Mouse (Mus musculus) B cell, adult (primary cell): ENCODE measurements around the gene Cdk5rap1. TPM values are rescaled to one million over a fixed set of nuclear protein-coding genes. Genes with fewer than 3 reads are reported as not detected.

Experiments used
- total RNA-seq: library from RNA; stranded (reverse); gene quantifications from 4 replicates; pipeline ENCODE4 v1.2.4, GENCODE M21; 2023; ENCODE audit not compliant: inconsistent age

Cdk5rap1 gene
- total RNA-seq = 11.2 to 15.6 TPM (median 12.6 TPM) in 4 replicates

DNA sequence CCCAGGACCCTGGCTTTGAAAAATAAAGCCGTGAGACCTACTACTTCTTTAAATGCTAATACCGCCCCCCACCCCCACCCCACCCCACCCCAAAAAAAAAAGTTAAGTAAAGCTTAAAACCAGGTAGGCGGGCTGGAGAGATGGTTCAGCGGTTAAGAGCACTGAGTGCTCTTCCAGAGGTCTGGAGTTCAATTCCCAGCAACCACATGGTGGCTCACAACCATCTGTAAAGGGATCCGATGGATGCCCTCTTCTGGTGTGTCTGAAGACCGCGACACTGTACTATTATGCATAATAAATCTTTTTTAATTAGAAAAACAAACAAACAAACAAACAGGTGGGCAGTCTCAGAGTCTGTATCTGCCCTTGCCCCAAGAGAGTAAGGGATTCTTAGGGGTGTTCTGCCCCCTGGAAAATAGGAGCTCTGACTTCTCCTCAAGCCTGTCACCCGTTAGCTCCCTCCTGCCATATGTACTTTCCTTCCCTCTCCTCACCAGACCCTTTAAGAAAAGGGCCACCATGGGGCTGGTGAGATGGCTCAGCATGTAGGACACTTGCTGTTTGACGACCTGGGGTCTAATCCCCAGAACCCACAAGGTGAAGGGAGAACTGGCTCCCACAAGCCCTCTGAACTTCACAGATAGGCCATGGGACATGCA, at the start of gene Cdk5rap1:
Gene Cdk5rap1 (minus strand): TSS at position 169 of the 659 bp plus-strand sequence.

DNA sequence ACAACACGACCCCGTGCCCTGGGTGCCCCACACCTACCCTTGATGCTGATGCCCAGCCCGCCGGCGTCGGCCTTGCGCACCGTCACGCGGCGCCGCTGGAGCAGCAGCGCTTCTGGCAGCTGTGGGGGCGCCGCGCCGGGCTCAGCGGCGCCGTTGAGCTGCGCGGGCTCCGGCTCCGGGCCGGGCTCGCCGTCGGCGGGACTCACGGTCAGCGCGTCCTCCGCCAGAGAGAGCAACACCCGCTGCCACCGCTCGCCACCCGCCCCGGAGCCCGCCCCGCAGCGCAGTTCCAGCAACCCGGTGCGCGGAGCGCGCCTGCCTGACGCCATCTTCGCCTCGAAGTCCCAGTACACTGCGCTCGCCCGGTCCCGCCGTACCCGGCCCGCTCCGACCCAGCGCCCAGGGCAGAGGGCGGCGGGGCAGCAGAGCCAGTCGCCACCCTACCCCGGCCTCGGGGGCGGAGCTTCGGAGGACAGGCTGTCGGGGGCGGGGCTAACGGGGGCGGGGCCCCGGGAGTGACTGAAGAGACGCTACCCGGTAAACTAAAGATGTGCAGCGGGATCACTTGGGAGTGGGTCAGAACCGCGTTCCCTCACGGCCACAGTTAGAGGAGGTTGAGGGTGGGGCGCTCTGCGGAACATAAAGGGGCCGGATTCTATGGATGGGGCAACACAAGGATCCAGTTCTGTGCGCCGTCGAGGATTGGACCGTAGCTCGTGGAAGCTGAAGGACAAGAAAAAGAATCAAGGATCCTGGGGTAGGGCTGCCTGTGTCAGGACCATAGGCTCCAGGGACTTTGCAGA, 35.0 kb upstream of the Cdk5rap1 start, which contains the start of gene Snta1:
Gene Snta1 (minus strand): TSS at position 457 of the 803 bp plus-strand sequence.

DNA sequence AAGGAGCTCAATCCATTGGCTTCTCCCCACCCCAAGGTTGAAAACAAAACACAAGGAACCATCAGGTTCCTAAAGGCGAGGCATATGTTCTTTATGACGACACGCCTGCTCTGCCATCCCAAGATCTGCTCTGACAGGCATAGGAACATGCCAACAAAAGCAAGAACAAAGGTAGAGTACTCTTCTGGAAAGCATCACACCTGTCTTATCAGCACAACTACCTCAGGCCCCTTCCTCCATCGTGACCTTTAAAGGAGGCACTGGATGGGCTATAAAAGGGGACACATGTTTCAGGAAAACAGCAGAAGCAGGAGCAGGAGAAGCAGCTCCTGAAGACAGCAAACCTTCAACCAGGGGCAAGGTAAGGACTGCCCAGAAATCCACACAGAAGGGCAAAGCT, 65.9 kb downstream of the Cdk5rap1 start, which contains the start of gene Bpifb9b:
Gene Bpifb9b (plus strand): TSS at position 301 of the 400 bp plus-strand sequence.

Other genes with a start within 250 kb of the Cdk5rap1 start
- not detected in 4 replicates for gene Bpifa3, start 242.7 kb downstream of the Cdk5rap1 start, total RNA-seq
- gene Bpifa1, start 230.1 kb downstream of the Cdk5rap1 start, total RNA-seq = not detected in 4 replicates
- gene Bpifa5, start 210.4 kb downstream of the Cdk5rap1 start, total RNA-seq = not detected in 4 replicates
- not detected in 4 replicates for gene Bpifb1, start 182.2 kb downstream of the Cdk5rap1 start, total RNA-seq
- gene Bpifb5, start 149.3 kb downstream of the Cdk5rap1 start, total RNA-seq = not detected in 4 replicates
- gene Bpifb9a, start 115.2 kb downstream of the Cdk5rap1 start, total RNA-seq = not detected in 4 replicates
- gene Bpifb9b, start 65.8 kb downstream of the Cdk5rap1 start, total RNA-seq = not detected in 4 replicates
- gene Snta1, start 35.1 kb upstream of the Cdk5rap1 start, total RNA-seq = 0.39 TPM in 1 of 4 replicates, not detected in the others
- 28.6 to 41.1 TPM (median 38.0 TPM) in 4 replicates for gene Cbfa2t2, start 63.5 kb upstream of the Cdk5rap1 start, total RNA-seq
- gene 1700003F12Rik, start 174.1 kb upstream of the Cdk5rap1 start, total RNA-seq = 0.80 to 3.1 TPM (median 2.2 TPM) in 4 replicates
- 0.45 to 1.5 TPM (median 1.0 TPM) in 4 replicates for gene Actl10, start 178.8 kb upstream of the Cdk5rap1 start, total RNA-seq
- 0.39 to 2.3 TPM (median 0.87 TPM) in 3 of 4 replicates, not detected in the other for gene Necab3, start 185.9 kb upstream of the Cdk5rap1 start, total RNA-seq
- 5.1 to 6.9 TPM (median 6.4 TPM) in 4 replicates for gene E2f1, start 196.9 kb upstream of the Cdk5rap1 start, total RNA-seq
- gene Pxmp4, start 230.7 kb upstream of the Cdk5rap1 start, total RNA-seq = 6.9 to 9.6 TPM (median 8.2 TPM) in 4 replicates
- gene Zfp341, start 240.3 kb upstream of the Cdk5rap1 start, total RNA-seq = 7.2 to 8.6 TPM (median 8.1 TPM) in 4 replicates
- gene 4930519P11Rik, start 240.4 kb upstream of the Cdk5rap1 start, total RNA-seq = not detected in 4 replicates